Mouse (Mus musculus) gastrocnemius, adult 18-20 months (tissue): ENCODE data around the gene Celsr1. TPM values are rescaled to one million over a fixed set of nuclear protein-coding genes. Genes with fewer than 3 reads are reported as not detected.

Experiments used
- DNase-seq: peaks from one replicate; pipeline ENCODE4 v3.0.0; 2021; ENCODE audit warnings: low spot score
- total RNA-seq, 2 experiments: library from RNA; stranded (reverse); gene quantifications; 2 replicates each; pipeline ENCODE4 v1.2.3; 2021

Gene Celsr1
- total RNA-seq, 2 experiments from 2014 or later: 0.24 to 0.32 TPM

DNA sequence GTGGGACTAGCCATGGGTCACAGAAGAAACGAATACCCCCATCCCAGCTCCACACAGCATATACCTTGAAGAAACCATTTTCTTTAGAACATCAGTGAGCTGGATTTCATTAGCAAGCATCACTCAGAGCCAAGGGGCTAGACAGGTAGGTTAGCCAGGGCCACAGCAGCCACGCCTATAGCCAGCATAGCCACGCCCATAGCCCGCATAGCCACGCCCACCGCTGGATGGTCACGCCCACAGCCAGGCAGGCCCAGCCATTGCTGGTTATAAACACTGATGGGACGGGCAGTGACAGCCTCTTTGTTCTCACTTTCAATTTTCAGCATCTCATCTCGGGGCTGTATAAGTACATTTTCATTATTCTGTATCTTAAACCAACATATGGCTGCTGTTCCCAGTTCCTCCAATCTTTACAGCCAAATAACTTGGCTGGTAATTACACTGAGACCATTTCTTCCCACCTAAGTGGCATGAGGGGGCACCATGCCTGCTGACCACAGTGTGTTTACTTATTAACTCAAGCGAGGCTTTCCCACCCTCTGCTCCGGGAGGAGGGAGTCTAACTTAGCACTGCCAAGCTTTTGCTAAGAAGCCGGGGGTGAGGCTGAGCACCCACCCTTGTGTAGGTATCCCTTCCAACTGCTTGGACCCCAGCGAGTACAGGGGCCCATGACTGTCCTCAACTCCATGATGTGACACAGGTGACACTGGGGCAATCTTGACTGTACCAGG lies 37.4 kb downstream of the Celsr1 start:
- DNase-seq: no peak

DNA sequence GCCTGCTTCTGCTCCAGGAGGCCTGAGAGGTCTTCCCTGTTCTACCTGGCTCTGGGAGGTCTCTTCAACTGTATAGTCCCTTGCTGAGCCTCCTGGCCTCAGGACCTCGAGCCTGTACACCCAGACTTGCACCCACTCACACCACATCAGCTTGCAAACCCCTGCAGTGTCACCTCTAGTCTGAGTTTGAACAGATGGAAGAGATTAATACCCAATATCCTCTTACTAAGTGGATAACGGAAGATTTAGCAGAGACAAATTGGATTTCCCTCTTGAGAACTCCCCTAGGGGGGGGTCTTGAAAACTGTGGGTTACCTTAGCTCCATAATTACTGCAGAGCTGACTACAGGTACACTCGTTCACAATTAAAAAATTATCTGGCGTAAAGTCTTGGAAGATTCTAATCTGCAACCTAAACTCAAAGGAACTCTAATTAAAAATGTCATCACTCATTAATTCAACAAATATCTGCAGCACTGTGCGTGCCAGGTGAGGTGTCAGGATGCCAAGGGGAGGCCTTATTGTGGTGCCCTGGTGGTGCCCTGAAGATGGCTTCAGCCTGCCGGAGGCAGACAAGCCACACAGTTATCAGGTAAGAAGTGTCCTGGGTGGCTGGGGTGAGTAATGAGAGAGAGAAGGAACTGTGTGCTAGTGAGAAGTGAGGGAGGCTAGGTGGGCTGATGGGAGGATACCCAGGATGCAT lies 38.5 kb downstream of the Celsr1 start:
- DNase-seq: no peak

DNA sequence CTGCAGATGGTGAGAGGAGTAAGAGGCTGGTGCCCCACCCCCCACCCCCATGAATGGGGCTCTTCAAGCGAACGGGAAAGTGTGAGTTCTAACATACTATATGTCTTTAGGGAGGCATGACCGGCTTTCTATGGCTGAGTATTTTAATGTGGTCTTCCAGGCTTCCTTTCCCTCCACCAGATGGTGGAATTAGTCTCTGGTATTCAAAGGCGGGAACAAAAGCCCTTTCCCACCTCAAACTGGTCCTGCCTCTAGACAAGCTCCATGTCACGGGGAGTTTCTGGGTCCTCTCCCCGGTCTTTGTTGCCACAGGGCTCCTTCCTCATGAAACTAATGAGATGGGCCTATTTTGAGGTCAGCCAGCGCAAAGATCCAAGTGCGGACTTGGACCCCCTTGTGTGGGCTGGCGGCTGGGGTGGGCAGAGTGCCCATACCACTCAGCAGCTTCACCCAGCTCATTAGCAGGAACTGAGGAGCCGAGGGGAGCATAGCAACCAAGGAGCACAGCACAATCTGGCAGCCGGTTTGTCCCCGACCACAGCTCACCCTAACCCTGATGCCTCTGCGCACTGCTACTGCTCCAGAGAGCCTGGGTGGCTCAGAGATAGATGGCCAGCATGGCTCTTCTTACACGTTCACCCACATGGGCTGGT lies 39.5 kb downstream of the Celsr1 start:
- no peak for DNase-seq

DNA sequence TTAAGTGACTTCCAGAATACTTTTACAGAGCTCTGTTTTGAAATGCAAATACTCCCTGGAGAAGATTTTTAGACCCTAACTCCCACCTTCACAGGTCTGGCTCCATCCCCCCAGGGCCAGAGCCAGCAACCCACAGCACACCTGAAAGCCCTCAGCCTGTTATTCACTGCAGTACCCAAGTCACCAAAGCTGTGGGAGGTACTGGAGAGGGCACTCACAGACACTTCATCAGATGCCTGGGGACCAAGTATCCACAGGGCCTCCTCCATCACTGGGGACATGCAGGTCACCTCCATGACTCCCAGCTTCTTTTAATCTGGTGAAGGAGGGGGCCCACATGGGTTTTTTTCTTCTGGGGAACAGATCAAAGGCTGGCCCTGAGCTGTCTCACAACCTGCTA lies 40.2 kb downstream of the Celsr1 start:
- no peak for DNase-seq

DNA sequence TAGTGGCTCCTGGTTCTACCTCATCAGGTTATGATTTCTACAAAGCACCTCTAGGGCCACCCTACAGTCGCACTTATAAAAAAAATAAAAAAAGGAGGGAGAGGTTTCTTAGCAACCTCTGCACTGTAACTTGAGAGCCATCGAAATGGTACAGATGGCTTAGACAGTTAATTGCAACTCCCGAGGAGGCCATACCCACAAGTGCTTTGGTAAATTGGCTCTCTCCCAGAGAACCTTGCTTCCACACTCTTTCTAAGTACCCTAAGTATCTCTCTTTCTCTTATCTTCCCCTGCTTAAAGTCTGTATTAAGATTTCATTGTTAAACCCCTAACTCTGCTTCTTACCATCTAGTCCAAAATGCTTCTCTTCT lies 41.5 kb downstream of the Celsr1 start:
- DNase-seq: no peak

DNA sequence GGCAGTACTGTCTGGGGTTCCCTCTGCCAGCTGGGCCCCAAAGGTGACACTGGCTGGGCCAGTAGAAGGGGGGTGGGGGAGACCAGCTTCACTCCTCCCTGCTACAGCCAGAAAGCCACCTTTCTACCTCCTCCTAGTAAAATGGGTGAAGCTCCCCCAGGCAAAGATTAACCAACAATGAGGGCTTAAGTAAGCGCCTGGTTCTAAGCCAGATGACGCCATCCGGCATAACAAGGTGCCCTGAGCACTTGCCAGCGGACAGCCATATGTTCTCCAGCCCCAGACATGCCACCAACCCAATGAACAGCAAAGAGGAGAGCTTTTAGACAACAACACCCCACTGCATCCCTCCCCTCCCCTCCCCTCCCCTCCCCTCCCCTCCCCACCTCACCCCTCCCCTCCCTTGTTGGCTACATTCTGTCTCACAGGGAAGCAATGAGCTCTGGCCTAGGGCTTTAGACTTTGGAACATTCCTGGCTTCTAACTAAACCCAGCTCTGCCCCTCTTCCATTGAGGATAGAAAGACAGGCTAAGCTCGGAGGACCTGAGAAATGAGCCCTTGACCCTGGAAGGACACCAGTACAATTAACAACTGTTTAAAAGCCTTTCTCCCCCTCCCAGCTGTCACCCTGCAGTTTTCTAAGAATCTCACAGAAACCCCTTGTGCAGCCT lies 42.0 kb downstream of the Celsr1 start:
- DNase-seq: no peak

DNA sequence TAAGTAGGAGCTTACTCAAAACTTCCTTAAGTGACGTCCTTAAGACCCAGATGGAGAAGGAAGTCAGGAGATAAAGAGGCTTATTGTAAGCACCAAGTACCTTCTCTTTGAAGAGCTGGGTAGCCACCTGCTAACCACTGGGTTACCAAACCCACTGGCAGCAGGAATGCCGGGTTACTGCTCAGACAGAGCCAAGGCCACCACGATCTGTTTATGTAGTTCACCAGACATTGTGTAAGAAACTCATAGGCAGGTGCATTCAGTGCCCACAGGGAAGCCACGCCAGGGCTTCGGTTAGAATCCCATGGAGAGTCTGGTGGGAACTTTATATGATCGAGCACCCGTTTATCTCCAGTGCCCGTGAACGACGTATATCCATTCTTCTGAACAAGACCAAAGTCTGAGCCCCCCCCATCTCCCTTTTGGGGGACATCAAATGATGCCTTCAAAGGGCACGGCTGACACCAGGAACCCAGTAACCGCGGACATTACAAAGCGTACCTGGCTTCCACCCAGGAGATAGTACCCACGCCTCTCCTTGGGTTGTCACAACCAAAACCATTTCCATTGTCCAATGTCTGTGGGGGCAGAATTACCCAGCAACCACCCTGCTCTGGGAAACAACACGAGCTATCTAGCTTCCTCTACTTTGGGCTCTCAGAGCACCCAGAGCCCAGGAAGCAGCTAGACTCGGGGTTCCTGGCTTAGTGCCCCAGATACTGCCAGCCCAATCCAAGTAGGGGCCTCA lies 42.7 kb downstream of the Celsr1 start:
- no peak for DNase-seq

DNA sequence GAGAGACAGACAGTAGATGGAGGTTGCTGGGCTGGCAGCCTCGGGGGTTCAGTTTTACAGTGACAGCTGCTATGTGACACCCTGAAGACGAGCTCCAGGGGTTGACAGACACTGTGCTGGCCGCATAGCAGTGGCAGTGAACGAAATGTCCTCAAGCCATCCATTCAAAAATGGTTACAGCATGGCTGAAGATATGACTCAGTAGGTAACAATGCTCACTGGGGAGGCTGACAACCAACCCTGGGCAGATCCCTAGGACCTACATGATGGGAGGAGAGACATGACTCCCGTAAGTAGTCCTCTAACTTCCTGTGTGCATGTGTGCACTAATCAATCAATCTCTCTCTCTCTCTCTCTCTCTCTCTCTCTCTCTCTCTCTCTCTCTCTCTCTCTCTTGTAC lies 45.7 kb downstream of the Celsr1 start:
- DNase-seq: no peak

DNA sequence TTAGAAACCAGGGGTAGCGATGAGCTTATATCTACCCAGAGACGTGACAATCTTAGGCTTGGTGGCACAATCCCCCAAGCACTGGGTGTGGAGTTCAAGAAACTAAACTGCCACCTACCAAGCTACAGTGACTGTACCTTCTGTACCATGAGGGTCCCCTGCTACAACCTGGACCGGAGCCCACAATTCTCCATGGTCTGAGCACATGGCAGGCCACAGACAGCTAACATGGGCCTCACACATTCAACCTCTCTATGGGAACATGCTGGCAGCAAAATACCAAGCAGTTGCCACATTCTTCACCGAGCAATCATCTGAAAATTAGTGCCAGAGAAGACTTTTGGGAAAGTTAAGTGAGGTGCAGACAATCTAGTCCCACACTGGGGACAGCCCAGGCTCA lies 47.4 kb downstream of the Celsr1 start:
- no peak for DNase-seq

DNA sequence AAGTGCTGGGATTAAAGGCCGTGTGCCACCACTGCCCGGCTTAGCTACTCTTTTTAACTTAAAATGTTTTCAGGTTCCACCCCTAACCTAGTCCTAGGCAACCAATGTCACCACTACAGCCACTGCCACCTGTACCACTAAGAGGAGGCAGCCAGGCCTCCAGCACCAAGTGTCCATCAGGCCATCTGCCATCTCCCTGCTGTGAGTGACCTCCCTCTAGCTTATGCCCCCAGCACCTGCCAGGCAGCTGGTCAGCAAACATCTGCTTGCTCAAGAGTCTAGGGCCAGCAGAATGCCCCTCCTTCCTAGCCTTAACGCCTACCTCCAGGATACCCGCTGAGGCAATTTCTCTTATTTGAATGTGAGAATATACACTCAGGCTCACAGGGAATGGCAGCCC lies 48.0 kb downstream of the Celsr1 start:
- DNase-seq: no peak

DNA sequence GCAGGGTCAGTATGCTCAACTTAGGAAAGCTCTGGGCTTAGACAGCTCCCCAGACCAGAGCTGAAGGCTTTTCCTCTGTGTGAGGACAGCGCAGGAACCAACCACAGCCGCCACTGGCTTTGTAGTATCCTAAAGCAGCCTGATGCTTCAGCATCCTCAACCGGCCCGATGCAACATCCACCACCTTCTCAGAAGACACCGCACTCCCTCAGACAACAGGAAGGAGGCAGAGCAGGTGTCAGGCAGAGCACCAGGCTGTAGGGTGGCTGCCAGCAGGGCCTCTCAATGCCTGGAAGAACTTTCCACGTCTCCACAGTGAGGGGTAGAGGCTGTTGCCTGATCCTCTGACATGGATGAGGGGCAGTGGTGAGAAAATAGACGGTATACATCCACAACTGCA lies 50.4 kb downstream of the Celsr1 start:
- no peak for DNase-seq

DNA sequence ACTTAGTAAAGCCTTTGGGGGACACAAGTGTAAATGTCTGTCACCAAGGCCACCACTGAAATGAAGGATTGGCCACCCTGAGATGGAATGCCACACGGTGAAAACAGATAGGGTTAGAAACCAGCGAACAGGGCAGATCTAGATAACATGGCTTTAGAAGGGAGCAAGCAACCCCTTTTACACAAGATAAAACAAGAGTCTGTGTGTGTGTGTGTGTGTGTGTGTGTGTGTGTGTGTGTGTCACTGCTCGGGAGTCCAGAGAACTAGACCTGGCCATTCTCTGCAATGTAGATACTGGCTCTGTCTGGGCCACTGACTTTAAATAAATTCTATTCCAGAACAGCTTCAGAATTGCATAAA lies 51.2 kb downstream of the Celsr1 start:
- DNase-seq: no peak

DNA sequence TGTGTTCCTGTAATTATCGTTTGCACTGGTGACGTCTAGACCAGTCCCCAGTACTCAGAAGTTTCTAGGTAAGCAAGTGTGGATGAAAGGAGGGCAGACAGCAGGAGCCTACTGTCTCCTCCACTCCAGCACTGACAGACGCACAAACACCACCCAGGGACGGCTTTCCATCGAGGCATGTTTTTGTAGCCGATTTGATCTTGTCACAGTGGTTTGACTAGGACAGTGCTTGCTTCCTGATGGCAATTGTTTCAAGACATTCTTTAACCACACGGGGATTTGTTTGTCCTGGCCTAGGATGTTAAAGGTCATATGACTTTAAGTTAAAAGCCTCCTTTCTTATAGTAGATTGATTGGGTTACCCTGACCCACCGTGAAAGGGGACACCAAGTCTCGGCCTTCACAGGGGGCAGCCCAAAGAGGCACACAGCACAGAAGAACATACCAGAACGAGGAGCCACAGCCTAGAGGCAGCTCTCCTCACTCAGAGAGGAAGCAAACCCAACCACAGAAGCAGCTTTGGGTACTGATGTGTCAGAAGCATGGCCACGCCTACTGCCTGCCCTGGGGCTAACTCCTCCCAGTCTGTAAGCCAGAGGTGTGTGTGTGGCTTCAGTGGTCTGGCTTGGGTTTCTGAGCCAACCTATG lies 51.7 kb downstream of the Celsr1 start:
- no peak for DNase-seq

DNA sequence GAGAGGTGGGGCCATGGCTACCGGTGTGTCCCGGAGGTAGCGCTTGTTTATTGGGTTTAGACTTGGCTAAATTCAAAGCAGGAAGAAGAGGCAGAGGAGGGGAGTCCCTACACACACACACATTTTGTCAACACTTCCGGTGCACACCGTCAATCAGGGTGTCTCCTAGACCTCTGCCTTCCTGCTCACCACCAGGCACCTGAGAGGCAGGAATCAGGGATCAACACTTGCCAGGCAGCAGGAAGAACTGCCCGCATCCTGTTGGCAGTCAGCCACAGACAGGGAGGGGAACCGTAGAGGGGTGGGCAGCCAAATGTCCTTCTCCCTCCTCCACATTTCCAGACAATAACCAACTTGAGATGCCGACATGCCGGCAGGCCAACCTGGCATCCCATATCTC lies 56.5 kb downstream of the Celsr1 start:
- no peak for DNase-seq

DNA sequence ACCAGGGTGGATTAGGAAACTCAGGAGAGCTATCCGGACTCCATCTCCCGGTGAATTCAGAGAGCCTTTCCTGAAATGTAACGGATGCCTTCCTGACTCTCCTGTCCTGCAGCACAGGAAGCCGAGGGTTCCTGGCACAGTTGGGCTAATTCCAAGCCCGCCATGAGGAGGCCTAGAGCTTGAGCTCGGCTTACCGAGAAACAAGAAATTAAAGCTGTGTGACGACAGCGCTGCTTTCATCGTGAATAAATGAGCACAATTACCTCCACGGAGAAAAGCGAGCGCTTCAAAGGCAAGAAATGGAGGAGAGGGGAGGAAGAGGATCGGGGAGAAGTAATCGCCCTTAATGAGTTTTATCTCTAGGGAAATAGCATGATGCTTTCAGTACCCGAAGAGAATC lies 57.8 kb downstream of the Celsr1 start:
- no peak for DNase-seq

DNA sequence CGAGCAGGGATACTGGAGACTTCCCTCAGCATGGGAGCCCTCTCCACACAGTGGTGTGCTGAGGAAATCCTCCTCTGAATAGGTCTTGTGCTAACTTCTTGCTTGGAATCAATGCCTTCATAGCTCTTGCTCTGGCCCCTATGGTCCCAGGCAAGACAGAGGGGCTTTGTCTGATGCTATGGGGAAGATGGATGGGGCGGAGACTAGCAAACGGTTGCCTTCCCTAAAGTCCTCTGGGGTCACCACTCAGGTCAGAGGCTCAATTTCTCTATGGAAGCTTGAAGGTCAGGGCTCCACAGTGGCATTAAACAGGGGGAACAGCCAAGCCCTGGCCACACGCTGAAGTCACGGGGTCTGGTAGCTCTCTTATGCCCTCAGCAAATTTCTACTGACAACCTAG lies 62.0 kb downstream of the Celsr1 start:
- DNase-seq: no peak

DNA sequence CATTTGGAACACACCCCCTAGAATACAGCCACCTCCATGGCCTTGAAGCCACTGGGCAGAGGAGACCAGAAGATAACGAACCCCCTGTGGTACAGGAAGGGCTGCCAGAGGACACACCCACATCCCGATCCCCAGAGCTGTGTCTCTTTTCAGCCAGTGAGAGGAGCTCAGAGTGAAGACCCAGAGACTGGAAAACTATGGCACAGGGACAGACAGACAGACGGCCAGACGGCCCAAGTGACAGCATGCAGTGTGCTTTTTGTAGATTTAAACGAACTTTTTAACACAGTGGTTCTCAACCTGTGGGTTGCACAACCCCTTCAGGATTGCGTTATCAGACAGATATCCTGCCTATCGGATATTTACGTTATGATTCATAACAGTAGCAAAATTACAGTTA lies 63.1 kb downstream of the Celsr1 start:
- no peak for DNase-seq

DNA sequence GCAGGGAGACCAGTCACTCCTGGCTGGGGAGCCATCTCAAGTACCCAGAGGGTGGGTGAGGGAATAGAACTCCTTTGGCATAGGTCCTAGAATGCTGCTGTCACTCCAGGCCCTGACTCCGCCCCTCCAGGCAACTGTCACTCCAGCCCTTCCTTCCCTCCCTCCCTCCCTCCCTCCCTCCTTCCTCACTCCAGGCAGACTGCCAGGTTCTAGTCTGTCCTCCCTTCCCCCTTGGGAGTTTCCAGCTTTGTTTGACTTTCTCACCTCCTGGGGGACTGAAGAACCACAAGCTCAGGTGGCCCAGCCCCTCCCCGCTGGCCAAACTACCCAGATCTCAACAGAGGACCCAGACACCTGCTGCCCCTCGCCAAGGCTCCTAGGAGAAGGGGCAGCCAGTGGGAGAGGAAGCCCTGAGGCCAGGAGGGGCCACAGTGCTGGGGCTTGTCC lies 63.8 kb downstream of the Celsr1 start:
- DNase-seq: no peak

DNA sequence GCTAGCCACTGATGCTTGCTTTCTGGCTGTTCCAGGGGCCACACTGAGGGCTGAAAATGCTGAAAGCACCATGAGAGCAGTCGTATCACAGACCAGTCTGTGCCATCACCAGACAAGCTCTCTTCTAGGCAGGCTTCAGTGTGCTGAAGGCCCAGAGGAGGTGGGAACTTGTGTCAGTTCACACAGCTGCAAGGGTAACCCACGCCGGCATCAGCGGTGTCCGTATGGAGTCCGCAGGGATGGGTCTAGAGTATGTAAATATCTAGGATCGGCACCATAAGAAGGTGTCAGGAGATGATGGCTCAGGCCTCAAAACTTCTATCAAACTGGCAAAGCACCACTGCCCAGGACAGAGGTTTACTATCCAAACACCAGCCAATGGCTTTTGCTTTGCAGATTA lies 64.3 kb downstream of the Celsr1 start:
- no peak for DNase-seq

DNA sequence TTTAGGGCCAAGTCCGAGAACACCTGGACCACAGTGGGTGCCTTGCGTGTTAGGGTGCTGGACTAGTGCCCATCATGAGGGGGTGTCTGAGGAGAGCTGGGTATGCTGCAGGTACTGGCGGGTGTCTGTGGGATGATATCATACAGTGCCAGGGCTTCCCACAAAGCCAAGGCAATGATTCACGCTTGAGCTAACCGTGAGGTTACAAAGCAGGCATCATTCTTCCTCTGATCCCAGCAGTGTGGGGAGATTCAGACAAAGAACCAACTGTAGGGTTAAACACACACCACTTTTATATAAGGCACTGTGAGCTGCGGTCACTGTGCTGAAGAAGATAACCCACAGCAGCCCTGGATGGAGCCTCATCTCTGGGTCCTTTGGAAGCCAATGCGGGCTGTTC lies 67.5 kb downstream of the Celsr1 start:
- no peak for DNase-seq

DNA sequence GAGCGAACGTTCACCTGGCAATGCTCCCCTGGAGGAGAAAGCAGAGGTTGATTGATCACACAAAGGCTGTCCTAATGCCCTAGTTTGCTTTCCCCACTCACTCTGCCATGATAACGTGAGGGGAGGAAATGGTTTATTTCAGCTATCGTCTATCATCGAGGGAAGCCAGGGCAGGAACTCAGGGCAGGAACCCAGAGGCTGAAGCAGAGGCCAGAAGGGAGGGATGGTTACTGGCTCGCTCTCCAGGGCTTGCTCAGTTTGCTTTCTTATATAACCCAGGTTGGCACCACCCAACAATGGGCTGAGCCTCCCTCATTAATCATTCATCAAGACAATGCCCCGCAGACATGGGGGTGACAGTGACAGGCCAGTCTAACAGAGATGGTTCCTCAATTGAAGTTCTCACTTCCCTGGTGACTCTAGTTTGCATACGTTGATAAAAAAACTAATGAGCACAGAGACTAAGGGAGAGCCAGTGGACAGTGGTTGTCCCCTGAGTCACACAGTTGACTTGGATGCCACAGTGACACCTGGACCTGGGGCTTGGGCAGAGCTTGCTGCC lies 70.2 kb downstream of the Celsr1 start:
- no peak for DNase-seq
